Mouse (Mus musculus) 3134 (cell line): Measurements from ENCODE around the gene Naip2.
A peak's percentile ranks its signal among the peaks of the same experiment; 100 is the strongest.

ENCODE experiments used
- DNase-seq: peaks from one replicate; pipeline ENCODE4 v3.0.0-alpha.2; 2011; ENCODE audit warnings: low spot score; ENCODE audit not compliant: insufficient read length; ENCODE audit errors: extremely low read depth

Naip2 gene

DNA sequence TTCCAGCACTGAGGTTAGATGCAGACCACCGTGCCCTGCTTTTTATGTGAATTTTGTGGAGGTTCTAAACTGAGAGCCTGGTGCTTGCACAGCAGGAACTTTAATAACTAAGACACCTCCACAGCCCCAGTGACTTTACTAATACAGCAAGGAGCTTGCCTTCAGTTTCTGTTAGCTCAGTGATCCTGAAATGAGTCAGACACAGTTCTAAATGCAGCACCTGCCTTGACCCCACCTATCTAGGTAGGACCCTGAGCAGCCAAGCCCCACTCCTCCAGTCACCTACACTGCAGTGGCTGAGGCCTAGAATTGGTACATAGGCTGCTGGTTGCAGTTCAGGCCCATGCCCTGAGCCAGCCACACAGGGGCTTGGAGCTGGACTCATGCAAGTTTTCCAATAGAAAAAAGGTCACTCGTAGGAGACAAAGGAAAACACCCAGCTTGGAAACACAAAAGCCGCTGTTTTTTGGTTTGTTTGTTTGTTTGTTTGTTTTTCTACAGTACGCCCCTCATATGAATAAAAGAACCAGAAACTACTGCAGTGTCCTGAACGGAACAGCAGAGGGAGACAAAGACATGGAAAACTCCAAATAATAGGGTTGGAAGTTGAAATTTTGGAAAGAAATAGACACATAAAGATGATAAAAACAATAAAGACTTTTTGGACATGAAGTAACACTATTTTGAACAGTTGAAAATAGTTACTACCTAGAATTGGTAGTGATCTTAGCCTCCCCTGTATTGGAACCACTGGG is 89.5 kb downstream of the Naip2 start:
- DNase-seq, result no peak

DNA sequence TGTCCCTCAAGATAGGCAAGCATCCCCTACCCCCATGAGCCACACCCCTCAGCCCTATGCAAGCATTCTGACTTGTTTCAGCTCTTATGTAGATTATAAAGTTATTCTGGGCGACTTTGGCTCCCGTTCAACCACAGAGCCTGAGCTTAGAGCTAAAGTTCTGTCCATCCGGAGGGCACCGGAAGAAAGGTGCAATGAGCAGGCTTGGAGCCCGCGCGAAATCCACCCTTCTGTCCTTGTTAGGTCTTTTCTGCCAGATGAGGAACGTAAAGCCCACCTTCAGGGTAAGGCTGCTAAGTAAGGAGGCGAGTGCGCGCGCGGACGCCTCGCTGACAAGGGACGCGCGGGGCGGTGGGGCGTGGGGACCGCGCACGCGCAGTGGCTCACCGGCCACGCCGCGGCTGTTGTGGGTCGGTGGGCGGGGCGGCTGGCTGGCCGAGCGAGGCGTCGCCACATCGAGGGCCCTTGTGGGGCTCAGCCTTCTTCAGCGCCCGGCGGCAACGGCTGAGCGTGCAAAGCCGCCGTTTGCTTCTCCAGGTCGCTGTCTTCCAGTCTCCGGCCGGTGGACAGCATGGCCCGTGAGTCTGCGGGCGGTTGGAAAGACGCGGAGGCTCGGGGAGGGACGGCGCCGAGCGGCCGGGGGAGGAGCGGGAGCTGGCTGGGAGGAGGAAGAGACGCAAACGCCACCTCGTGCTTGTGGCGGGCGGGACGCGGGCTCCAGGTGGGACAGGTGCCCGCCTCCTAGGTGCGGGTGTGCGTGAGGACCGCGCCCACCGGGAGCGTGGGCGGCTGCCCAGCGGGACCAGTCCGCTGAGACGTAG is 94.0 kb downstream of the Naip2 start, which contains the start of gene Serf1:
Serf1 (plus strand) TSS at position 361 of the 821 bp plus-strand sequence.
- peak; percentile 79 for DNase-seq

DNA sequence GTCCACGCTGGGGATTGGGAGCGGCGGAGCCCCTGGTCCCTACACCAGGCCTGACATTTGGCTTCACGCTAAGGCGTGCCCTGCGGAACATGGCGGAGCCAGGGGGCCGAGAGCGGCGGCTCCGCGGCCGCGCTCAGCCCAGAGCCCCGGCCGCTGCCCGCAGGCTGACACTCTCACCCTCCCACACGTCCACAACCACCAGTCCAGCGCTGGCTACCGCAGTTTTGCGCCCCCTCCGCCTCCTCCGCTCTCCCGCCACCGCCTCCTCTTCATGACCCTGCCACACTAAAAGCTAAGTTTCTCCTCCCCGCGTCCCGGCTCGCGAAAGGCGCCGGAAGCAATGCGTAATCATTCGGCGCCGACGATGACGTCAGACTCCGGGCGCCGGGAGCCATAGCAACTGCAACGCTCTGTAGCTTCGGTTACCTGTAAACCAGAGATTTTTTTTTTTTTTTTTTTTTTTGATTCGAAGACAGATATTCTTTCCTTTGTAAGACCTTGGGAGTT is 98.1 kb downstream of the Naip2 start, which contains the start of gene Bdp1:
Bdp1 (minus strand) TSS at position 323 of the 507 bp plus-strand sequence.
- DNase-seq, result peak; percentile 89

DNA sequence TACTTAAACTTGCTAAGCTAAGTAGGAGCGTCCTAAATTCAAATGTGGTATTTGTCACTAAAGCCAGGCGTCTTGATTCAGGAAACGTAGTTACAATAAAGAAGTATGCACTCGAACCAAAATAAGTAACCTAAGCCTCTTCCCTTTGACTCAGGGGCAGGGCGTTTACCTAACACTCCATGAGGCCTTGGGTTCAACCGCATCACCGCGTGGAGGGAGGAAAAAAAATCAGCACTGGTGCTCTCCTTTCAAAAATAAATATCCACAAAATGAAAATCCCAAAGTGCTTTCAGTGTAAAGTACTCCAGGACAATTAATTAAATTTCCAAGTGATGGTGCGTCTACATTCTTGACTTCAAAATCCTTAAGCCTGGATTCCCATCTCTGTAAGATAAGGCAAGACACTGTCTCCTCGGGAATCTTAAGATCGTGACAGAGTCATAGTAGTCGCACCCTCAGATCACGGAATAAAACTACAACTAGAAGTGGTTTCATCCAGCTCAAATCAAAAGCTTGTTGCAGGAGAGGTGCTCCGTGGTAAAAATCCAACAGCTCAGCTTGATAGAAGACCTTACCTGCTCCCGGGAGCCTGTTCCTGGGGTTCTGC is 98.7 kb downstream of the Naip2 start:
- DNase-seq, result no peak

DNA sequence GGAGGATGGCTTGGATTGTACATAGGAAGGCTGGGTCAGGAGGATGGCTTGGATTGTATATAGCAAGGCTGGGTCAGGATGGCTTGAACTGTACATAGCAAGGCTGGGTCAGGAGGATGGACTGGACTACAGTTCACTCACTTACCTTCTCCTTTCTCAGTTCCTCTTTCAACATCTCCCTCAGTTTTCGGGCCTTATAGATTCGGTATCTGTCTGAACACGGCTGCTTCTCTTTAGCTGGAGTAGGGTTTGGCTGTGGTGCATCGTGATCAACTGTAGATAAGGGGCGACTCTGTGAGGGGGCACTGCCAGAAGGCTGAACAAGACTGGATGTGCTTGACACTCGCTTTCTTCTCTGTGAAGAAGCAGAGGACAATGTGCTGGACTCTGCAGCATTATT is 103.1 kb downstream of the Naip2 start:
- DNase-seq, result no peak
